Mouse (Mus musculus) megakaryocyte-erythroid progenitor cell, adult 5-6 weeks (primary cell): Measurements from ENCODE around the gene Fcgr4. TPM values are rescaled to one million over a fixed set of nuclear protein-coding genes. Genes with fewer than 3 reads are reported as not detected.
"Not testable (repeated sequence)": the region's sequence is repeated elsewhere in the genome, so short reads cannot be mapped to it uniquely, and the experiment has no call there.

Source experiments
- ATAC-seq: replicated peaks from 2 replicates; pipeline ENCODE4 v1.8.0; 2016; ENCODE audit warnings: mild to moderate bottlenecking, inconsistent platforms; ENCODE audit not compliant: severe bottlenecking, poor library complexity, low FRiP score, low TSS enrichment
- total RNA-seq, 2 experiments: library from RNA; stranded (forward) in 1 of 2; stranded (reverse) in 1 of 2; fragments of 200-1000, 215-1000 nt in 1 of 2; fragments of >200 nt in 1 of 2; fragmentation: Nextera tagmentation in 1 of 2; gene quantifications; 2 replicates each; pipeline ENCODE4 v1.2.3; 2014 to 2017

The Fcgr4 gene
- total RNA-seq, 2 experiments from 2014 or later: not detected

DNA sequence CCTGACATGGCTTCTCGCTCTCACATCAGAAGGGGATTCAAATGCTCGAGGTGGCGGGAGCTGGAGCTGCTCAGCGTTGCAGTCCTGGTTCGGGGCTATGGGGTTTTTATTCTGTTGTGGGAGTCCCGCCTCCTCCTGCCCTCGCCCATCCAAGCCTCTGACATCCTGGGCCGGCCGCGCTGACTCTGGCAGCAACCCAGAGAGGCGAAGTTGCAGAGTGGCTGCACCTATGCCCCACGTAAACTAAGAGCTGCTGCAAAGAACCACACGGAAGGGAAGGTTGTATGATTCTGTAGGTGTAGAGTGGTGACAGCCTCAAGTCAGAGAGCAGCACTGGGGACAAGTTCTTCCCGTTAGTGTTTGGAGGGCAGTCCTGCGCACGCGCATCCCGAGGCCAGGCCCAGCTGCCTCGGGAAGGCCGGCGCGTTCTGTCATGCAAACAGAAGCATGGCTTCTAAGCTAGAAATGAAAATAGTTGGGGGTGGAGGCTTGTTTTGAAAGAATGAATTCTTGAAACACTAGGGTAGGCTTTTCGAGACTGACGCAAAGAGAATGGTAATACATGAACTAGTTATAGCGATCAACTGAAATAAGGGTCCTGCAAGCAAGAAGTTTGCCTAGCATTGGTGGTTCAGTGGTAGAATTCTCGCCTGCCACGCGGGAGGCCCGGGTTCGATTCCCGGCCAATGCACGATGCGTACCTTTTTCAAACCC is 25.8 kb downstream of the Fcgr4 start:
- peak; percentile 94 for ATAC-seq

DNA sequence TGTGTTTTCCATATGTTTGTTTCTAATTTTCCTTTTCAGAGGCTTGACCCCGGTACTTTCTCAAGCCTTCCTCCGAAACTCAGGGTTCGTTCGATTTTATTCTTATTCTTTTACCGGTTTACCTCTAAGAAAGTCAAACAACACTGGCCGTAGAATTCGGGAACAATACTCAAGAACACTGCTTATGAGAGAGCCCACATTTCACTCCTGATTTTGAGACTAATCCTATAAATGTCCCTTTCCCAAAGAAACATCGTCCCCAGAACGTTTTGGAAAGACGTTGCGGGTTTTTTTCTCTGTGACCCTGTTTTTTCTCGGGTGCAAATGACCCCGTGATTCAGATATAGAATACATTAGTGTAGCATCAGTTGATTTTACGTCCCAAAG is 26.4 kb downstream of the Fcgr4 start:
- ATAC-seq: no peak

GRCm38 (mm10) chr1:171046501-171046900 is 27.8 kb downstream of the Fcgr4 start:
- ATAC-seq: no peak

- ATAC-seq: no peak
Measured at GRCm38 (mm10) chr1:171049263-171049662, 30.5 kb downstream of the Fcgr4 start.

- ATAC-seq: no peak
Measured at GRCm38 (mm10) chr1:171050774-171051173, 32.1 kb downstream of the Fcgr4 start.

DNA sequence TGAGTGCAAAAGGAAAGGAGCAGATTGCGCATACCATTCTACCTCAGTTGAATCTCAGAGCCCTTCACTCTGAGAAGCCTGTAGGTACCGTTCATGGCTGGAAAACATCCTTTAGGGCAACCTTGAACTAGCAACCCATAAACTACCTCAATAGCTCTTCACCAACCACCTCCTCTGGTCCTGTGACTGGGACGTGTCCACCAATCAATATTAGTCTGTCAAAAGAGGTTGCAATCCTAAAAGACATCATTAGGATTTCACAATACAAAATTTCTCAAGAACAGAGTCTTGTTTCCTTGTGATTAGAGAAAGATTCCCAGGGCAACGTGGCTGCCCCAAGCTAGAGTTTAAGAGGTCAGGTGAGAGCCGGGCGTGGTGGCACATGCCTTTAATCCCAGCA is 34.6 kb downstream of the Fcgr4 start:
- ATAC-seq: no peak

GRCm38 (mm10) chr1:171057253-171057652 is 38.5 kb downstream of the Fcgr4 start:
- ATAC-seq: no peak

DNA sequence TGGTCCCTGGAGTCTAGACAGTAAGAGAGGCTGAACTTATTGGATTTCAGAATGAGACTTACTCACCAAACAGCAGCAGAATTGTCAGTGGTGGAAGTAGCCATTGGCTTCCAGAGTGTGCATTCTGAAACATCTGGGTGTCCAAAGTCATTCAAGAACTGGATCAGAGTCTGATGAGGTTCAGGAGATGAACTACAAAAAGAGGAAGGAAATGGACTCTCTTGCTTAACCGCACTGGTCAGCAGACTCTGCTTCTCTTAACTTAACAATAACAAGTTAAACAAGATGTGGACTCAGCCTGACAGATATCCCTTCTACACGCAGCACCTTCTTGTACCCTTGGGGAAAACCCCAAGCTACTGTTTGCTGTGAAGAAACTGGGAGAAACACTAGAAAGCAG is 40.5 kb downstream of the Fcgr4 start:
- ATAC-seq: no peak

DNA sequence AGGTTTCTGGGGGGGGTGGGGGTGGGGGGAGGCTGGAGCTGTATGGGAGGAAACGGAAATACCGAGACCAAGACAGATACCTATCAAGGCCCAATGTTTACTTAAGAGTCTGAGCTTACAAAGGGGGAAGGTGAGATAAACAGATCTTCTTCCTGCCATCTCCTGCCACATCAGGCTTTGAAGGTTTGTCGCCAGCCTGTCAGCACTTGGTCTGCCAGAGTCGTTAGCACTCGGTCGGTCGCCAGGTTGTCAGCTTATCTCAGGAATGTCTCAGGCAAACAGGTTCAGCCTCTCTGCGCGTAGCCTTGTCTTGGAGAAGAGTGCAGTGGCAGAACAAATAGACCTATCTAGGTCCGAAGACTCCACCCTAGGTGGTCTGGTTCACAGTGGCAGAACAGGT is 41.7 kb downstream of the Fcgr4 start:
- no peak for ATAC-seq

- no peak for ATAC-seq
Measured at GRCm38 (mm10) chr1:171061566-171061965, 42.8 kb downstream of the Fcgr4 start.

- peak; percentile 45 for ATAC-seq
Measured at GRCm38 (mm10) chr1:171063569-171064490, 45.1 kb downstream of the Fcgr4 start.

- peak; percentile 45 for ATAC-seq
Measured at GRCm38 (mm10) chr1:171064491-171065242, 45.9 kb downstream of the Fcgr4 start, which contains the start of gene Fcgr3. Gene Fcgr3, minus strand, starts transcription at chr1:171064935.

GRCm38 (mm10) chr1:171065243-171065587 is 46.5 kb downstream of the Fcgr4 start:
- peak; percentile 4 for ATAC-seq

DNA sequence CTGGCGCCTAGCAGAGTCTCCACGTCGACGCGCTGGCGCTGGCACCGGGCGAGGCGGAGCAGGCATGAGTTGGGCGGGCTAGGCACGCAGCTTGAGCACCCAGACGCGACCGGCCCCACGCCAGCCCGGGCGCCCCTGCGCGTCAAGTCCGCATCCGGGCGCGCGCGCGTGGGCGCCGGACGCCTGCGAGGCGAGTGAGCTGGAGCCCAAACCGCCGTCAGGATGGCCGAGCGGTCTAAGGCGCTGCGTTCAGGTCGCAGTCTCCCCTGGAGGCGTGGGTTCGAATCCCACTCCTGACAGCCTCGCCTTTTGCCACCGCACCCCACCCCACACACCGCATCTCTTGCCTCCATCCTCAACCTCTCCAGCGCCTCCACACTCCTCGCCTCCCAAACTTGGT is 47.0 kb downstream of the Fcgr4 start:
- ATAC-seq: not testable (repeated sequence)

DNA sequence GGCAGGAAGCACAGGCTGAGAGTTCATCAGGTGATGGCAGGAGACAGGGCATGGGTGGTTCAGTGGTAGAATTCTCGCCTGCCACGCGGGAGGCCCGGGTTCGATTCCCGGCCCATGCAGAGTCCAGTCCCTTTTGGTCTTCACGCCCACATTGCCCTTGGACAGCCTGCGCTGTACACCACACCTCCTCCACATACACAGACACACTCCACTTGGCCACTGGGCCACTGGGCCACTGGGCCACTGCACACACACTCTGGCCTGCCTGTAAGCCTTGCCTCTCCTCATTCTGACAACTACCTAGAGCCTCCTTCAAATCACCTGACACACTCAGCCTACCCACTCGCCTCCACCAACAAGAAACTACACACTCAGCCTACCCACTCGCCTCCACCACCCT is 47.9 kb downstream of the Fcgr4 start:
- peak; percentile 32 for ATAC-seq

DNA sequence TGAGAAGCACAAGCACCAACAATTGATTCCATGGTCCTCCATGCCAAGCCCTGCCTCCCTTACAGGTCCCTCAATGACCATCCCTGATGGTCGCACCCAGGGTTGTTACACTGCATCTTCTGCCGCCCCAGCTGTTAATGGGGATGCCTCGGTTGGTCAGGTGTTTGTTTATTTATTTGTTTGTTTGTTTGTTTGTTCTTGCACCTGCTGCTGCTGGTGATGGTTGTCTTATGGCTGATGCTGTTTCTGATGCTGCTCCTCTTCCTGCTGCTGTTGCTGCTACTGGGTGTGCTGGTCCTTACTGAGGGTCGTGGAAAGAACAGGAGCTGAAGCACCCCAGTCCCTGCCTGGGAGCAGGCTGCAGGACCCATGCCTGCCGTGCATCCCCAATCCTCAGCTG is 49.2 kb downstream of the Fcgr4 start:
- ATAC-seq: not testable (repeated sequence)

DNA sequence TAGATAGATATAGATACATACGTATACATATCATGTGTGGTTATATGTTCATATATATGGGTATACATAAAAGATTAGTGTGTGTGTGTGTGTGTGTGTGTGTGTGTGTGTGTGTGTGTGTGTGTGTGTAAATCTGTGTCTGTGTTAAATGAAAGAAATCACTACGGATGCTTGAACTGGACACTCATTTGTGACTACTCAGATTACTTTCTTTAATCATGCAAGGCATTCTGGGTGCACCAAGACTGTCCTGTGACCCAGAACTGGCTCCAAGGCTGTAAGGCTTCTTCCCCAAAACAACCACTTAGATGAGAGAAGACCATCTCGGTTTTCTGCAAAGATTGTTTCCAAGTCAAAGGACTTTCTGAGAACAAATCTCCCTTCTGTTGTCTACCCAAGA is 50.8 kb downstream of the Fcgr4 start:
- not testable (repeated sequence) for ATAC-seq

DNA sequence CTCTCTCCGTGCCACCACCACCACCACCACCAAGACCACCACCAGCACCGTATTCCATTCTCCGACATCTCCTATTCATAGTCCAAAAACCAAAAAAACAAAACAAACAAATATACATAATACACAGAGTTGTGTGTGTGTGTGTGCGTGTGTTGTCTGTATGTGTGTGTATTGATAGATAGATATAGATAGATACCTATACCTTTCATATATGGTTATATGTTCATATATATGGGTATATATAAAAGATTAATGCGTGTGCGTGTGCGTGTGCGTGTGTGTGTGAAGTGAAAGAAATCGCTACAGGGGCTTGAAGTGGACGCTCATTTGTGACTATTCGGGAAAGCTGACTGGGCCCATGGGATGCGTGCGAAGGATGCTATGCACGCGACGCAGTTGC is 52.2 kb downstream of the Fcgr4 start:
- not testable (repeated sequence) for ATAC-seq

- ATAC-seq: peak; percentile 30
Measured at GRCm38 (mm10) chr1:171071726-171072125, 53.0 kb downstream of the Fcgr4 start.

- ATAC-seq: peak; percentile 30
Measured at GRCm38 (mm10) chr1:171072217-171072616, 53.5 kb downstream of the Fcgr4 start.
